Mouse (Mus musculus): Measurements from ENCODE around the gene Aldh3b3. TPM values are rescaled to one million over a fixed set of nuclear protein-coding genes. Genes with fewer than 3 reads are reported as not detected.
"Not testable (repeated sequence)": the region's sequence is repeated elsewhere in the genome, so short reads cannot be mapped to it uniquely, and the experiment has no call there.

Gene Aldh3b3
- polyA plus RNA-seq, 1 experiment from 2014 or later = 0.39 TPM

- Histone ChIP-seq H3K4me2 (ENCODE audit: low read depth, low read length) (no peak overlapping the region), H3K27ac (ENCODE audit: low read length) (no peak overlapping the region), H3K4me1 (ENCODE audit: control insufficient read depth, insufficient read depth, low read length) (no peaks in the 10 kb centered on the region), H3K36me3 (ENCODE audit: control insufficient read depth, insufficient read depth, low read length) (no peaks in the 10 kb centered on the region), H3K9me3 (replicated peaks; ENCODE audit: control insufficient read depth, low read length) (no peaks in the 10 kb centered on the region), H3K27me3 (ENCODE audit: control insufficient read depth, insufficient read depth, low read length) (no peaks in the 10 kb centered on the region), H3K9ac (ENCODE audit: low read length) (no peak overlapping the region), H3K4me3 (replicated peaks; ENCODE audit: low read length) (no peak overlapping the region)
- 67% methylated on average over 14 of the region's 14 CpGs for WGBS
- ATAC-seq (ENCODE audit: insufficient read depth, low FRiP score) = no peak
Measured at GRCm38 (mm10) chr19:3948546-3948945, 9.9 kb upstream of the Aldh3b3 start.

- Histone ChIP-seq H3K4me3 (replicated peaks; ENCODE audit: low read length) (no peak overlapping the region), H3K27ac (ENCODE audit: low read length) (no peak overlapping the region), H3K9me3 (replicated peaks; ENCODE audit: control insufficient read depth, low read length) (no peaks in the 10 kb centered on the region), H3K4me2 (ENCODE audit: low read depth, low read length) (no peak overlapping the region), H3K36me3 (ENCODE audit: control insufficient read depth, insufficient read depth, low read length) (no peaks in the 10 kb centered on the region), H3K9ac (ENCODE audit: low read length) (no peak overlapping the region), H3K4me1 (ENCODE audit: control insufficient read depth, insufficient read depth, low read length) (no peaks in the 10 kb centered on the region), H3K27me3 (ENCODE audit: control insufficient read depth, insufficient read depth, low read length) (no peaks in the 10 kb centered on the region)
- WGBS = 72% methylated on average over 3 of the region's 3 CpGs
- ATAC-seq (ENCODE audit: insufficient read depth, low FRiP score) = no peak
Measured at GRCm38 (mm10) chr19:3950331-3950730, 8.1 kb upstream of the Aldh3b3 start.

- H3K27me3 ChIP-seq (ENCODE audit: control insufficient read depth, insufficient read depth, low read length) = no peaks in the 10 kb centered on the region
- ATAC-seq (ENCODE audit: insufficient read depth, low FRiP score) = no peak
- no peak overlapping the region for H3K27ac ChIP-seq (ENCODE audit: low read length)
- no peaks in the 10 kb centered on the region for H3K4me1 ChIP-seq (ENCODE audit: control insufficient read depth, insufficient read depth, low read length)
- no peak overlapping the region for H3K9ac ChIP-seq (ENCODE audit: low read length)
- no peaks in the 10 kb centered on the region for H3K36me3 ChIP-seq (ENCODE audit: control insufficient read depth, insufficient read depth, low read length)
- H3K4me3 ChIP-seq (replicated peaks; ENCODE audit: low read length) = no peak overlapping the region
- no peaks in the 10 kb centered on the region for H3K9me3 ChIP-seq (replicated peaks; ENCODE audit: control insufficient read depth, low read length)
- H3K4me2 ChIP-seq (ENCODE audit: low read depth, low read length) = no peak overlapping the region
Measured at GRCm38 (mm10) chr19:3951461-3951860, 7.0 kb upstream of the Aldh3b3 start.

DNA sequence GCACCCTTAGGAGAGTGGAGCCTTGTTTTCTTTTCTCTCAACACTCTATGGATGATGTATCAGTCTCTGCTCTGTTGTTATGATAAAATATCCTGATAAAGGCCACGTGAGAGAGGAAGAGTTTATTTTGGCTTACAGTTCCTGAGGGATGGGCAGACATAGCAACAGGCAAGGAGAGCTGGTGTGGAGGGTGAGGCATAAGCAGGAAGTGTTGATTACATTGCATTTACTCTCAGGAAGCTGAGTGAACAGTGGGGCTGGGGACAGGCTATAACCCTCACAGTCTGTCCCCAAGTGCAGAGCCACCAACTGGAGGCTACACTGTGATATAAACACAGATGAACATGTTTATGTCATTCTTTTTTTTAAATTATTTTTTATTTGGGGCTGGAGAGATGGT lies 6.3 kb upstream of the Aldh3b3 start:
- Histone ChIP-seq H3K4me1 (ENCODE audit: control insufficient read depth, insufficient read depth, low read length) (no peaks in the 10 kb centered on the region), H3K27me3 (ENCODE audit: control insufficient read depth, insufficient read depth, low read length) (no peaks in the 10 kb centered on the region), H3K4me2 (ENCODE audit: low read depth, low read length) (no peak overlapping the region), H3K9me3 (replicated peaks; ENCODE audit: control insufficient read depth, low read length) (no peaks in the 10 kb centered on the region), H3K27ac (ENCODE audit: low read length) (no peak overlapping the region), H3K9ac (ENCODE audit: low read length) (no peak overlapping the region), H3K4me3 (replicated peaks; ENCODE audit: low read length) (no peak overlapping the region), H3K36me3 (ENCODE audit: control insufficient read depth, insufficient read depth, low read length) (no peaks in the 10 kb centered on the region)
- 28% methylated on average over 1 of the region's 1 CpGs for WGBS
- no peak for ATAC-seq (ENCODE audit: insufficient read depth, low FRiP score)

DNA sequence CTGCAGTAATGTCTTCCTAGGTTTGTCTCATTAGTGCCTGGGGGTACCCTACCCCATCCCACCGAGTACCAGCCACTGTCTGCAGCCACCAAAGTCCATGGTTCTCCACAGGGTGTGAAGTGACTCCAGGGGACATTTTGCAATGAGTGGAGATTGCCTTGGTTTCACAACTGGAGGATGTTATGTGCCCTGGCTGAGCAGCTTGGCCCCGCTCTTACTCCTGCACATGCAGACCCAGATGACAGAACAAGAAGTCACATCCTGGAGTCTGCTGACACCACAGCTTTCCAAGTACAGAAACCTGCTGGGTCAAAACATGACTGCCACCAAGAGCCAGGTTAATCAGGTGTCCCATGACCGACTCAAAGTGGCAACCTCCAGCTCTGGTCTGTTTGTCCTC lies 3.4 kb upstream of the Aldh3b3 start:
- ATAC-seq (ENCODE audit: insufficient read depth, low FRiP score) = no peak
- 67% methylated on average over 3 of the region's 3 CpGs for WGBS

DNA sequence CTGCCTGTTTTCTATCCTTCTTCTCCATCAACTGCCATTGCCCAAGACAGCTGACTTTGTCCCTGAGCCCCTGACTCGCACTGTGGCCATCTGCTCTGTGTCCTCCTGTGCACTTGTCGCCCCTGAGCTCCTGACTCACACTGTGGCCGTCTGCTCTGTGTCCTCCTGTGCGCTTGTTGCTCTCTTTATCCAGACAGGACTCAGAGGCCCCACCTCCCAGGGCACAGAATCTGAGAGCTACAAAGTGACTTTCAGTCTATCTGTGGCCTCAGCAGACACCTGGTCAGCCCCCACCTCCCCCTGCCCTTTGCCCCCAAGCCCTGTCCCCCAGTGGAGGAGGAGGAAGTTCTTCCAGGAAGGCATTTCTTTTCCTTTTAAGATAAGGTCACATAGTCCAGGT lies 2.6 kb upstream of the Aldh3b3 start:
- Histone ChIP-seq H3K9ac (ENCODE audit: low read length) (no peak overlapping the region), H3K9me3 (replicated peaks; ENCODE audit: control insufficient read depth, low read length) (no peaks in the 10 kb centered on the region), H3K27me3 (ENCODE audit: control insufficient read depth, insufficient read depth, low read length) (no peaks in the 10 kb centered on the region), H3K36me3 (ENCODE audit: control insufficient read depth, insufficient read depth, low read length) (no peaks in the 10 kb centered on the region), H3K4me3 (replicated peaks; ENCODE audit: low read length) (no peak overlapping the region), H3K27ac (ENCODE audit: low read length) (no peak overlapping the region), H3K4me2 (ENCODE audit: low read depth, low read length) (no peak overlapping the region), H3K4me1 (ENCODE audit: control insufficient read depth, insufficient read depth, low read length) (no peaks in the 10 kb centered on the region)
- 35% methylated on average over 4 of the region's 4 CpGs for WGBS
- ATAC-seq (ENCODE audit: insufficient read depth, low FRiP score) = no peak; the same call in 1 of the 2 replicates

More for the DNA sequence above, 3.4 kb upstream of the Aldh3b3 start:
- H3K27ac ChIP-seq (ENCODE audit: low read length) = no peak overlapping the region
- H3K36me3 ChIP-seq (ENCODE audit: control insufficient read depth, insufficient read depth, low read length) = no peaks in the 10 kb centered on the region
- no peaks in the 10 kb centered on the region for H3K9me3 ChIP-seq (replicated peaks; ENCODE audit: control insufficient read depth, low read length)
- no peaks in the 10 kb centered on the region for H3K27me3 ChIP-seq (ENCODE audit: control insufficient read depth, insufficient read depth, low read length)
- no peak overlapping the region for H3K4me2 ChIP-seq (ENCODE audit: low read depth, low read length)
- no peak overlapping the region for H3K4me3 ChIP-seq (replicated peaks; ENCODE audit: low read length)
- H3K9ac ChIP-seq (ENCODE audit: low read length) = no peak overlapping the region
- H3K4me1 ChIP-seq (ENCODE audit: control insufficient read depth, insufficient read depth, low read length) = no peaks in the 10 kb centered on the region

- H3K4me2 ChIP-seq (ENCODE audit: low read depth, low read length); H3K4me1 ChIP-seq (ENCODE audit: control insufficient read depth, insufficient read depth, low read length); H3K9ac ChIP-seq (ENCODE audit: low read length); H3K36me3 ChIP-seq (ENCODE audit: control insufficient read depth, insufficient read depth, low read length); ATAC-seq (ENCODE audit: insufficient read depth, low FRiP score); H3K9me3 ChIP-seq (replicated peaks; ENCODE audit: control insufficient read depth, low read length); H3K27ac ChIP-seq (ENCODE audit: low read length); H3K4me3 ChIP-seq (replicated peaks; ENCODE audit: low read length); H3K27me3 ChIP-seq (ENCODE audit: control insufficient read depth, insufficient read depth, low read length): not testable (repeated sequence)
- WGBS = 69% methylated on average over 5 of the region's 5 CpGs
Measured at GRCm38 (mm10) chr19:3957296-3958036, 979 bp upstream of the Aldh3b3 start.

DNA sequence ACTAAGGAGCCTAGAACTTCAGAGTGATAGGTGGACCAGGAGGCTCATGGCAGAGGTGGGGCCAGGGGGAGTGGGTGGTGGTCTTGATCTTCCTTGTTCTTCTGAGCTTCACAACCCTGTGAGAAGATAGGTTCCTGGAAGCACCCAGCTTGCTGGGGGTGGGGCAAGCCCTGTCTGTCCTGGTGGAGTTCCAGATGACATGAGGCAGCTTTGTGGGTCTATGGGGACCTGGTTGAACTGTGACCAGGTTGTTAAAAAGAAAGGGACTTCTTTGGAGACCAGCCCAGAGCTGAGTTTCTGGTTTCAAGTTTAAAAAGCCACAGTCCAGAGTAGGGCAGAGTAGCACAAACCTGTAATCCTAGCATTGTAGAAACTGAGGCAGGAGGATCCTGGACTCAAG lies 585 bp downstream of the Aldh3b3 start:
- H3K36me3 ChIP-seq (ENCODE audit: control insufficient read depth, insufficient read depth, low read length) = no peaks in the 10 kb centered on the region
- no peak for ATAC-seq (ENCODE audit: insufficient read depth, low FRiP score)
- no peak overlapping the region for H3K27ac ChIP-seq (ENCODE audit: low read length)
- H3K9me3 ChIP-seq (replicated peaks; ENCODE audit: control insufficient read depth, low read length) = no peaks in the 10 kb centered on the region
- H3K4me3 ChIP-seq (replicated peaks; ENCODE audit: low read length) = no peak overlapping the region
- H3K9ac ChIP-seq (ENCODE audit: low read length) = no peak overlapping the region
- no peaks in the 10 kb centered on the region for H3K4me1 ChIP-seq (ENCODE audit: control insufficient read depth, insufficient read depth, low read length)
- no peaks in the 10 kb centered on the region for H3K27me3 ChIP-seq (ENCODE audit: control insufficient read depth, insufficient read depth, low read length)
- no peak overlapping the region for H3K4me2 ChIP-seq (ENCODE audit: low read depth, low read length)

DNA sequence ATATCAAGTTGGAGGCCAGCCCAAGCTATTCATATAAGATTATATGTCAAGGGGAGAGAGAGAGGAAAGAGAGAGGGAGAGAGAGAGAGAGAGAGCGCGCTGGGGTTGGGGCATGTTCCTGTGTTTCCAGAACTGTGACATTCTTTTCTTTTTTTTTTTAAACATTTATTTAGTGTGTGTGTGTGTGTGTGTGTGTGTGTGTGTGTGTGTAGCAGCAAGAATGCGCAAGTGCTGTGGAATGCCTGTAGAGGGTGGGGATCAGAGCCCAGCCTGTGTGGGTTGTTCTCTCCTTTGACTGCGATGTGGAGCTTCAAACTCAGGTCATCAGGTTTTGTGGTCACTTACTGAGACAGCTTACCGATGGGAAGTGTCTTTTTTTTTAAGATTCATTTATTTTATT lies 1.8 kb downstream of the Aldh3b3 start:
- ATAC-seq (ENCODE audit: insufficient read depth, low FRiP score) = no peak
- Histone ChIP-seq H3K9ac (ENCODE audit: low read length) (no peak overlapping the region), H3K4me2 (ENCODE audit: low read depth, low read length) (no peak overlapping the region), H3K4me3 (replicated peaks; ENCODE audit: low read length) (no peak overlapping the region), H3K9me3 (replicated peaks; ENCODE audit: control insufficient read depth, low read length) (no peaks in the 10 kb centered on the region), H3K27ac (ENCODE audit: low read length) (no peak overlapping the region), H3K4me1 (ENCODE audit: control insufficient read depth, insufficient read depth, low read length) (no peaks in the 10 kb centered on the region), H3K36me3 (ENCODE audit: control insufficient read depth, insufficient read depth, low read length) (no peaks in the 10 kb centered on the region), H3K27me3 (ENCODE audit: control insufficient read depth, insufficient read depth, low read length) (no peaks in the 10 kb centered on the region)
- 65% methylated on average over 5 of the region's 5 CpGs for WGBS

Data from stomach, embryonic 16.5 days (tissue).